Mouse (Mus musculus): ENCODE measurements around the gene Sbk3.

The Sbk3 gene

GRCm38 (mm10) chr7:4993347-4993998, 22.5 kb upstream of the Sbk3 start:
- DNase-seq, result no peak

GRCm38 (mm10) chr7:4988250-4988649, 17.3 kb upstream of the Sbk3 start:
- DNase-seq, result no peak

GRCm38 (mm10) chr7:4976832-4977231, 5.9 kb upstream of the Sbk3 start:
- no peak for DNase-seq

- DNase-seq, result no peak
These were observed 4.5 kb upstream of the Sbk3 start for GRCm38 (mm10) chr7:4975455-4975854.

GRCm38 (mm10) chr7:4972321-4973047, 1.5 kb upstream of the Sbk3 start:
- no peak for DNase-seq

- DNase-seq, result no peak
These were observed 742 bp upstream of the Sbk3 start for GRCm38 (mm10) chr7:4971710-4972109.

- DNase-seq, result no peak
These were observed 6.0 kb downstream of the Sbk3 start for GRCm38 (mm10) chr7:4964988-4965387.

- DNase-seq, result peak; percentile 36
These were observed 6.7 kb downstream of the Sbk3 start, which contains the start of gene Sbk2 for GRCm38 (mm10) chr7:4964272-4964671. Sbk2 (minus strand) TSS chr7:4964406.

- no peak for DNase-seq
These were observed 7.4 kb downstream of the Sbk3 start for GRCm38 (mm10) chr7:4963527-4963926.

GRCm38 (mm10) chr7:4957361-4957760, 13.6 kb downstream of the Sbk3 start:
- no peak for DNase-seq

- DNase-seq, result no peak
These were observed 17.0 kb downstream of the Sbk3 start for GRCm38 (mm10) chr7:4953815-4954445.

- no peak for DNase-seq
These were observed 20.2 kb downstream of the Sbk3 start for GRCm38 (mm10) chr7:4950561-4951342.

- DNase-seq, result no peak
These were observed 22.6 kb downstream of the Sbk3 start for GRCm38 (mm10) chr7:4948386-4948785.

- DNase-seq, result no peak
These were observed 23.1 kb downstream of the Sbk3 start for GRCm38 (mm10) chr7:4947855-4948254.

GRCm38 (mm10) chr7:4943223-4943815, 27.6 kb downstream of the Sbk3 start:
- DNase-seq, result peak; percentile 98

- DNase-seq, result no peak
These were observed 28.3 kb downstream of the Sbk3 start for GRCm38 (mm10) chr7:4942673-4943072.

- peak; percentile 83 for DNase-seq
These were observed 30.9 kb downstream of the Sbk3 start for GRCm38 (mm10) chr7:4940068-4940479.

- DNase-seq, result peak; percentile 65
These were observed 32.5 kb downstream of the Sbk3 start for GRCm38 (mm10) chr7:4938456-4938855.

- no peak for DNase-seq
These were observed 33.6 kb downstream of the Sbk3 start for GRCm38 (mm10) chr7:4937392-4937791.

GRCm38 (mm10) chr7:4936832-4937231, 34.1 kb downstream of the Sbk3 start:
- DNase-seq, result peak; percentile 7

GRCm38 (mm10) chr7:4934160-4934914, 36.6 kb downstream of the Sbk3 start:
- no peak for DNase-seq

- DNase-seq, result no peak
These were observed 37.9 kb downstream of the Sbk3 start for GRCm38 (mm10) chr7:4933103-4933502.

Measured in cerebellum, adult 8-10 months (tissue).